Mouse (Mus musculus) hindbrain, embryonic 16.5 days (tissue): ENCODE results near the gene Tcp11l1. TPM values are rescaled to one million over a fixed set of nuclear protein-coding genes. Genes with fewer than 3 reads are reported as not detected.

ENCODE experiments used
- ATAC-seq: fragments of 200-750 bp; cut with Nextera tagmentation; 2 replicates; pipeline ENCODE4 v1.8.0; 2017; ENCODE audit warnings: moderate TSS enrichment, moderate library complexity
- H3K27ac ChIP-seq: fragments of 300-500 bp; sonication (generic); 2 replicates; pipeline ENCODE4 v1.5.1; 2014; ENCODE audit warnings: low read depth, mild to moderate bottlenecking, control low read depth, low read length, moderate library complexity
- H3K27me3 ChIP-seq: fragments of 300-500 bp; sonication (generic); replicated peaks from 2 replicates; pipeline ENCODE4 v1.6.1; 2014; ENCODE audit warnings: low read length; ENCODE audit not compliant: control insufficient read depth, insufficient read depth
- H3K36me3 ChIP-seq: fragments of 300-500 bp; sonication (generic); 2 replicates; pipeline ENCODE4 v1.6.1; 2014; ENCODE audit warnings: mild to moderate bottlenecking, low read length, moderate library complexity, mixed read lengths; ENCODE audit not compliant: control insufficient read depth, insufficient read depth
- H3K4me1 ChIP-seq: fragments of 300-500 bp; sonication (generic); 2 replicates; pipeline ENCODE4 v1.6.1; 2014; ENCODE audit warnings: low read depth, low read length; ENCODE audit not compliant: control insufficient read depth, insufficient read depth
- H3K4me2 ChIP-seq: fragments of 300-500 bp; sonication (generic); 2 replicates; pipeline ENCODE4 v1.6.1; 2014; ENCODE audit warnings: mild to moderate bottlenecking, low read length, control low read depth, moderate library complexity
- H3K4me3 ChIP-seq: fragments of 300-500 bp; sonication (generic); 2 replicates; pipeline ENCODE4 v1.5.1; 2014; ENCODE audit warnings: mild to moderate bottlenecking, low read length, control low read depth, moderate library complexity
- H3K9ac ChIP-seq: fragments of 300-500 bp; sonication (generic); 2 replicates; pipeline ENCODE4 v1.6.1; 2014; ENCODE audit warnings: low read depth, mild to moderate bottlenecking, control low read depth, low read length, moderate library complexity
- H3K9me3 ChIP-seq: fragments of 300-500 bp; sonication (generic); 2 replicates; pipeline ENCODE4 v1.6.1; 2014; ENCODE audit warnings: mild to moderate bottlenecking, low read length, moderate library complexity; ENCODE audit not compliant: control insufficient read depth
- WGBS: fragments of 180-500 bp; shearing (Covaris S2); extraction: QIAGEN DNeasy Blood & Tissue Kit; methylation state at CpG from one replicate; pipeline ENCODE4 v1.1.7; 2014; 5-methylcytosine and 5-hydroxymethylcytosine counted together
- polyA plus RNA-seq: library from polyadenylated mRNA; unstranded; fragments of >200 nt; fragmentation: Nextera tagmentation; extraction: Ambion mirVana; gene quantifications from 2 replicates; pipeline ENCODE4 v1.2.1, GENCODE M21; 2015

Gene Tcp11l1
- 48.8 and 55.5 TPM in 2 replicates for polyA plus RNA-seq

GRCm38 (mm10) chr2:104711585-104712485, at the start of gene Tcp11l1:
TSS of gene Tcp11l1 (minus strand) at chr2:104712169.
- WGBS: under 1% methylated on average over 68 of the region's 99 CpGs
- peak; percentile 97 for ATAC-seq

GRCm38 (mm10) chr2:104750611-104751010, 38.6 kb upstream of the Tcp11l1 start:
- Histone ChIP-seq H3K27ac (no peak overlapping the region), H3K4me2 (no peak overlapping the region), H3K4me1 (no peaks in the 10 kb centered on the region), H3K27me3 (no peaks in the 10 kb centered on the region), H3K36me3 (no peaks in the 10 kb centered on the region), H3K4me3 (no peak overlapping the region), H3K9me3 (no peaks in the 10 kb centered on the region), H3K9ac (no peak overlapping the region)
- ATAC-seq: 0 out of 2 replicates have a peak, but pooled peaks have one; percentile 42
- WGBS: 59% methylated on average over 3 of the region's 3 CpGs

More at GRCm38 (mm10) chr2:104711585-104712485, at the start of gene Tcp11l1:
- peak within 1 kb of the TSS; percentile 73 for H3K4me3 ChIP-seq
- no peaks in the 10 kb centered on the region for H3K9me3 ChIP-seq
- no peaks in the 10 kb centered on the region for H3K36me3 ChIP-seq
- H3K4me1 ChIP-seq: peaks cover 17% of the 10 kb centered on the region
- peak within 1 kb of the TSS; percentile 91 for H3K9ac ChIP-seq
- H3K4me2 ChIP-seq: peak within 1 kb of the TSS; percentile 89
- no peaks in the 10 kb centered on the region for H3K27me3 ChIP-seq
- H3K27ac ChIP-seq: peak within 1 kb of the TSS; percentile 84

- WGBS: 80% methylated on average over 5 of the region's 5 CpGs
- Histone ChIP-seq H3K27ac (no peak overlapping the region), H3K9ac (no peak overlapping the region), H3K36me3 (no peaks in the 10 kb centered on the region), H3K4me2 (no peak overlapping the region), H3K27me3 (no peaks in the 10 kb centered on the region), H3K4me1 (no peaks in the 10 kb centered on the region), H3K9me3 (no peaks in the 10 kb centered on the region), H3K4me3 (no peak overlapping the region)
- no peak for ATAC-seq
Observed at GRCm38 (mm10) chr2:104748652-104749183, 36.7 kb upstream of the Tcp11l1 start.

- peaks cover 10% of the 10 kb centered on the region for H3K4me1 ChIP-seq
- H3K4me3 ChIP-seq: no peak overlapping the region
- no peaks in the 10 kb centered on the region for H3K9me3 ChIP-seq
- H3K27me3 ChIP-seq: no peaks in the 10 kb centered on the region
- H3K27ac ChIP-seq: no peak overlapping the region
- H3K9ac ChIP-seq: no peak overlapping the region
- H3K36me3 ChIP-seq: no peaks in the 10 kb centered on the region
- H3K4me2 ChIP-seq: no peak overlapping the region
- no peak for ATAC-seq
- WGBS: 68% methylated on average over 8 of the region's 8 CpGs
Observed at GRCm38 (mm10) chr2:104746251-104746650, 34.3 kb upstream of the Tcp11l1 start.

- Histone ChIP-seq H3K4me1 (peaks cover 10% of the 10 kb centered on the region), H3K27me3 (no peaks in the 10 kb centered on the region), H3K4me2 (no peak overlapping the region), H3K4me3 (no peak overlapping the region), H3K9me3 (no peaks in the 10 kb centered on the region), H3K27ac (no peak overlapping the region), H3K9ac (no peak overlapping the region), H3K36me3 (no peaks in the 10 kb centered on the region)
- no peak for ATAC-seq
- 40% methylated on average over 4 of the region's 5 CpGs for WGBS
Observed at GRCm38 (mm10) chr2:104743971-104744370, 32.0 kb upstream of the Tcp11l1 start.

GRCm38 (mm10) chr2:104743160-104743559, 31.2 kb upstream of the Tcp11l1 start:
- Histone ChIP-seq H3K27ac (no peak overlapping the region), H3K36me3 (no peaks in the 10 kb centered on the region), H3K9ac (peak overlapping the region; percentile 63; the same call in 1 of the 2 replicates), H3K4me1 (peaks cover 10% of the 10 kb centered on the region), H3K4me2 (peak overlapping the region; percentile 97), H3K9me3 (no peaks in the 10 kb centered on the region), H3K27me3 (no peaks in the 10 kb centered on the region), H3K4me3 (peak overlapping the region; percentile 56)
- WGBS: 14% methylated on average over 7 of the region's 7 CpGs
- no peak for ATAC-seq

GRCm38 (mm10) chr2:104742741-104743064, 30.7 kb upstream of the Tcp11l1 start, which contains the start of gene Depdc7:
TSS of gene Depdc7 (minus strand) at chr2:104742878.
- peak within 1 kb of the TSS; percentile 97 for H3K4me2 ChIP-seq
- H3K9ac ChIP-seq: peak within 1 kb of the TSS; percentile 63
- H3K27ac ChIP-seq: no peak within 1 kb of the TSS
- H3K4me1 ChIP-seq: peaks cover 10% of the 10 kb centered on the region
- 0% methylated on average over 30 of the region's 31 CpGs for WGBS
- no peaks in the 10 kb centered on the region for H3K36me3 ChIP-seq
- H3K9me3 ChIP-seq: no peaks in the 10 kb centered on the region
- no peaks in the 10 kb centered on the region for H3K27me3 ChIP-seq
- ATAC-seq: peak; percentile 91
- peak within 1 kb of the TSS; percentile 56 for H3K4me3 ChIP-seq

- Histone ChIP-seq H3K4me3 (peak overlapping the region; percentile 56), H3K27me3 (no peaks in the 10 kb centered on the region), H3K9ac (peak overlapping the region; percentile 63), H3K4me1 (peaks cover 10% of the 10 kb centered on the region), H3K27ac (no peak overlapping the region), H3K4me2 (peak overlapping the region; percentile 97), H3K9me3 (no peaks in the 10 kb centered on the region), H3K36me3 (no peaks in the 10 kb centered on the region)
- WGBS: 5% methylated on average over 38 of the region's 46 CpGs
- ATAC-seq: no peak; the same call in 1 of the 2 replicates
Observed at GRCm38 (mm10) chr2:104741896-104742740, 30.1 kb upstream of the Tcp11l1 start.
